Mouse (Mus musculus) bone marrow macrophage, adult 2 months (primary cell): ENCODE measurements around the gene Atf1. TPM values are rescaled to one million over a fixed set of nuclear protein-coding genes. Genes with fewer than 3 reads are reported as not detected.

Experiments
- H3K27ac ChIP-seq: 2 replicates; pipeline ENCODE4 v1.5.1; 2012; ENCODE audit warnings: low read depth, low read length; ENCODE audit not compliant: insufficient read depth
- H3K4me1 ChIP-seq: 2 replicates; pipeline ENCODE4 v1.6.1; 2012; ENCODE audit warnings: low read length; ENCODE audit not compliant: control insufficient read depth, insufficient read depth
- H3K4me3 ChIP-seq: 2 replicates; pipeline ENCODE4 v1.5.1; 2012; ENCODE audit warnings: mild to moderate bottlenecking, low read length, moderate library complexity; ENCODE audit not compliant: insufficient read depth
- CTCF ChIP-seq: IDR thresholded peaks from 2 replicates; pipeline ENCODE4 v1.5.1; 2012; ENCODE audit warnings: low read depth, mild to moderate bottlenecking, low read length, moderate library complexity
- POLR2A ChIP-seq: IDR thresholded peaks from 2 replicates; pipeline ENCODE4 v1.6.1; 2012; ENCODE audit warnings: mild to moderate bottlenecking, low read depth, low read length, borderline replicate concordance
- polyA plus RNA-seq: library from polyadenylated mRNA; stranded (reverse); fragments of >200 nt; gene quantifications from 2 replicates; pipeline ENCODE4 v1.2.4, GENCODE M21; 2012; ENCODE audit not compliant: missing spikeins, insufficient read depth, insufficient read length

Gene Atf1
- polyA plus RNA-seq, 1 experiment, result 54.6 TPM

- H3K4me3 ChIP-seq, result no peak overlapping the region
- TF ChIP-seq CTCF (no peak), POLR2A (no peak)
- H3K4me1 ChIP-seq, result peaks cover 16% of the 10 kb centered on the region
- H3K27ac ChIP-seq, result no peak overlapping the region
These were observed 17.6 kb upstream of the Atf1 start for GRCm38 (mm10) chr15:100210013-100210412.

- Histone ChIP-seq H3K27ac (no peak overlapping the region), H3K4me1 (peaks cover 5% of the 10 kb centered on the region), H3K4me3 (no peak overlapping the region)
- no peak for TF ChIP-seq POLR2A
- no peak for TF ChIP-seq CTCF
These were observed 14.3 kb upstream of the Atf1 start for GRCm38 (mm10) chr15:100213339-100213738.

GRCm38 (mm10) chr15:100215092-100215491, 12.5 kb upstream of the Atf1 start:
- TF ChIP-seq CTCF (no peak), POLR2A (no peak)
- Histone ChIP-seq H3K4me1 (peaks cover 5% of the 10 kb centered on the region), H3K27ac (no peak overlapping the region), H3K4me3 (no peak overlapping the region)

- Histone ChIP-seq H3K4me3 (no peak overlapping the region), H3K27ac (no peak overlapping the region), H3K4me1 (peaks cover 5% of the 10 kb centered on the region)
- no peak for TF ChIP-seq CTCF
- no peak for TF ChIP-seq POLR2A
These were observed 11.4 kb upstream of the Atf1 start for GRCm38 (mm10) chr15:100216173-100216572.

GRCm38 (mm10) chr15:100218018-100218417, 9.6 kb upstream of the Atf1 start:
- Histone ChIP-seq H3K4me3 (no peak overlapping the region), H3K27ac (no peak overlapping the region), H3K4me1 (peaks cover 5% of the 10 kb centered on the region)
- TF ChIP-seq POLR2A (no peak), CTCF (no peak)

GRCm38 (mm10) chr15:100219396-100219795, 8.2 kb upstream of the Atf1 start:
- Histone ChIP-seq H3K4me3 (no peak overlapping the region), H3K27ac (no peak overlapping the region), H3K4me1 (no peaks in the 10 kb centered on the region)
- TF ChIP-seq POLR2A (no peak), CTCF (no peak)

- Histone ChIP-seq H3K4me1 (peaks cover 5% of the 10 kb centered on the region), H3K4me3 (no peak overlapping the region), H3K27ac (no peak overlapping the region)
- TF ChIP-seq POLR2A, result no peak
- no peak for TF ChIP-seq CTCF
These were observed 6.7 kb upstream of the Atf1 start for GRCm38 (mm10) chr15:100220916-100221315.

- TF ChIP-seq POLR2A (no peak), CTCF (no peak)
- Histone ChIP-seq H3K4me3 (no peak overlapping the region), H3K27ac (peak overlapping the region; percentile 50), H3K4me1 (peaks cover 25% of the 10 kb centered on the region)
These were observed 2.2 kb upstream of the Atf1 start for GRCm38 (mm10) chr15:100225381-100225780.

GRCm38 (mm10) chr15:100225891-100226290, 1.7 kb upstream of the Atf1 start:
- Histone ChIP-seq H3K4me3 (no peak overlapping the region), H3K27ac (peak overlapping the region; percentile 67), H3K4me1 (peaks cover 30% of the 10 kb centered on the region)
- TF ChIP-seq CTCF, result no peak
- no peak for TF ChIP-seq POLR2A

- peak overlapping the region; percentile 97 for H3K27ac ChIP-seq
- peak overlapping the region; percentile 92 for H3K4me3 ChIP-seq
- TF ChIP-seq POLR2A, result no peak; the same call in 1 of the 2 replicates
- TF ChIP-seq CTCF, result no peak
- peaks cover 33% of the 10 kb centered on the region for H3K4me1 ChIP-seq
These were observed 472 bp upstream of the Atf1 start for GRCm38 (mm10) chr15:100227031-100227662.
